Mouse (Mus musculus): Measurements from ENCODE around the gene Cntln. TPM values are rescaled to one million over a fixed set of nuclear protein-coding genes. Genes with fewer than 3 reads are reported as not detected.

Gene Cntln
- 0.36 and 0.46 TPM in 2 replicates for polyA plus RNA-seq (2012; rRNA removed; ENCODE audit: low replicate concordance)

DNA sequence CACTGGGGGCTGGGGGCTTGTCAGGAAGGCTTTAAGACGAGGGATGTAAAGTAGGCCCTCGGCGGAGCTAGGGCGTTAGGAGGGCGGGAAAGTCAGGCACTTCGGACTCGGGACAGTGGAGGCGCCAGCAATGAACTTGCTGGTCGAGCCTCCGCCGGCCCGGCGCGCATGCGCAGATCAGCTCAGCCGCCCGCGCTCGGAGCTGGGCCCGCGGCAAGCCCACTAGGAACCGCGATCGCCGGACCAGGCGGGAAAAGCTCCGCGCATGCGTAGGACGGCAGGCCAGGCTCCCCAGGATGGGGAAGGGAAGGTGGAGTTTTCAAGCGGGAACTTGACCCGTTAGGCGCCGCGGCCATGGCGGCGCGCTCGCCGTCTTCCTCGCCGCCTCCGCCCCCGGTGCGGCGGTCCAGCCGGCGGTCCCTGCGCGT lies at the start of gene Cntln:
Gene Cntln, plus strand, starts transcription at position 199 of the 428 bp plus-strand sequence.

Other genes starting within 250 kb of the Cntln start
- gene Bnc2, start 209.0 kb upstream of the Cntln start, polyA plus RNA-seq (2012; rRNA removed; ENCODE audit: low replicate concordance): 0.54 and 0.59 TPM in 2 replicates

All from duodenum, adult 2 months (tissue).